Mouse (Mus musculus) kidney, adult 2 months (tissue): Measurements from ENCODE around the gene Gm13030.

Experiments used
- CTCF ChIP-seq: fragments of 200-500 bp; conservative IDR thresholded peaks from 2 replicates; pipeline ENCODE4 v1.5.1; 2011; ENCODE audit warnings: low read depth, mild to moderate bottlenecking, control low read depth, low read length, moderate library complexity, mixed read lengths; ENCODE audit not compliant: insufficient read depth, insufficient read length
- POLR2A ChIP-seq: fragments of 200-500 bp; IDR thresholded peaks from one replicate; pipeline ENCODE4 v1.6.1; 2011; ENCODE audit warnings: low read depth, low read length, control low read depth

- TF ChIP-seq CTCF (no peak), POLR2A (no peak)
Observed at GRCm38 (mm10) chr4:138825751-138826567, 47.8 kb downstream of the Gm13030 start.
